Mouse (Mus musculus) C2C12 (cell line): Measurements from ENCODE around the gene Mia2. TPM values are rescaled to one million over a fixed set of nuclear protein-coding genes. Genes with fewer than 3 reads are reported as not detected.
"Not testable (repeated sequence)": the region's sequence is repeated elsewhere in the genome, so short reads cannot be mapped to it uniquely, and the experiment has no call there.

Experiments used
- H3K27me3 ChIP-seq: one replicate; pipeline ENCODE4 v1.6.1; 2011; ENCODE audit not compliant: control insufficient read depth, insufficient read depth, insufficient read length
- H3K36me3 ChIP-seq: one replicate; pipeline ENCODE4 v1.6.1; 2011; ENCODE audit not compliant: control insufficient read depth, insufficient read depth
- H3K4me3 ChIP-seq: one replicate; pipeline ENCODE4 v1.5.1; 2011; ENCODE audit warnings: mild to moderate bottlenecking, control low read depth; ENCODE audit not compliant: poor library complexity, insufficient read depth, severe bottlenecking
- H3K79me2 ChIP-seq: one replicate; pipeline ENCODE4 v1.6.1; 2011; ENCODE audit not compliant: control insufficient read depth, insufficient read depth
- H3K79me3 ChIP-seq: one replicate; pipeline ENCODE4 v1.6.1; 2011; ENCODE audit warnings: low read depth, control low read depth
- H3ac ChIP-seq: one replicate; pipeline ENCODE3; 2011; ENCODE audit warnings: low read depth; ENCODE audit not compliant: control insufficient read depth, insufficient read length
- CEBPB ChIP-seq: IDR thresholded peaks from one replicate; pipeline ENCODE4 v1.6.1; 2011; ENCODE audit warnings: low read depth, mild to moderate bottlenecking, control low read depth, moderate library complexity
- CTCF ChIP-seq: IDR thresholded peaks from one replicate; pipeline ENCODE4 v1.5.1; 2011; ENCODE audit not compliant: control insufficient read depth, insufficient read depth, insufficient read length
- FOSL1 ChIP-seq: IDR thresholded peaks from one replicate; pipeline ENCODE4 v1.8.0; 2011; ENCODE audit warnings: mild to moderate bottlenecking, low read length; ENCODE audit not compliant: poor library complexity, insufficient read depth, severe bottlenecking
- MAX ChIP-seq: IDR thresholded peaks from one replicate; pipeline ENCODE4 v1.6.1; 2011; ENCODE audit warnings: mild to moderate bottlenecking, control low read depth
- MYOD1 ChIP-seq: IDR thresholded peaks from one replicate; pipeline ENCODE4 v1.6.1; 2011; ENCODE audit warnings: low read depth; ENCODE audit not compliant: control insufficient read depth, insufficient read length
- MYOG ChIP-seq: IDR thresholded peaks from one replicate; pipeline ENCODE4 v1.6.1; 2011; ENCODE audit not compliant: control insufficient read depth, insufficient read length; ENCODE audit errors: extremely low read depth
- USF1 ChIP-seq: IDR thresholded peaks from one replicate; pipeline ENCODE4 v1.6.1; 2011; ENCODE audit warnings: low read depth, mild to moderate bottlenecking, control low read depth, moderate library complexity
- polyA plus RNA-seq: library from polyadenylated mRNA; unstranded; fragments of >200 nt; fragmentation: generic; extraction: Trizol; gene quantifications from one replicate; pipeline ENCODE4 v1.2.1, GENCODE M21; 2012; ENCODE audit warnings: missing spikeins

Mia2 gene
- polyA plus RNA-seq, 1 experiment, result 13.3 TPM

- H3K4me3 ChIP-seq, result no peak overlapping the region
- peaks cover 87% of the 10 kb centered on the region for H3K79me3 ChIP-seq
- H3K36me3 ChIP-seq, result peaks cover 44% of the 10 kb centered on the region
- H3ac ChIP-seq, result no peak overlapping the region
- H3K79me2 ChIP-seq, result peaks cover 100% of the 10 kb centered on the region
- H3K27me3 ChIP-seq, result no peaks in the 10 kb centered on the region
- TF ChIP-seq MYOD1, result no peak
- no peak for TF ChIP-seq MYOG
- TF ChIP-seq CEBPB, result no peak
- TF ChIP-seq CTCF, result no peak
- no peak for TF ChIP-seq MAX
- no peak for TF ChIP-seq FOSL1
- no peak for TF ChIP-seq USF1
Observed at GRCm38 (mm10) chr12:59056222-59056621, 39.4 kb upstream of the Mia2 start.

GRCm38 (mm10) chr12:59058242-59058641 is 37.4 kb upstream of the Mia2 start:
- Histone ChIP-seq H3K36me3 (peaks cover 33% of the 10 kb centered on the region), H3K79me3 (peaks cover 71% of the 10 kb centered on the region), H3K79me2 (peaks cover 82% of the 10 kb centered on the region)
- H3ac ChIP-seq, H3K4me3 ChIP-seq, H3K27me3 ChIP-seq: not testable (repeated sequence)

- Histone ChIP-seq H3K27me3 (no peaks in the 10 kb centered on the region), H3K79me3 (peaks cover 52% of the 10 kb centered on the region), H3K4me3 (peak overlapping the region; percentile 84), H3K36me3 (peaks cover 27% of the 10 kb centered on the region), H3ac (peak overlapping the region; percentile 63), H3K79me2 (peaks cover 61% of the 10 kb centered on the region)
- TF ChIP-seq CEBPB (no peak), FOSL1 (no peak), MYOG (no peak), CTCF (no peak), MYOD1 (no peak), USF1 (no peak), MAX (no peak)
Observed at GRCm38 (mm10) chr12:59060322-59060721, 35.3 kb upstream of the Mia2 start.

GRCm38 (mm10) chr12:59060993-59061595 is 34.5 kb upstream of the Mia2 start, which contains the start of gene Trappc6b:
TSS of gene Trappc6b (minus strand) at chr12:59061472.
- H3K36me3 ChIP-seq, result peaks cover 24% of the 10 kb centered on the region
- H3K27me3 ChIP-seq, result no peaks in the 10 kb centered on the region
- H3ac ChIP-seq, result peak within 1 kb of the TSS; percentile 63
- H3K79me3 ChIP-seq, result peaks cover 46% of the 10 kb centered on the region
- peaks cover 53% of the 10 kb centered on the region for H3K79me2 ChIP-seq
- no peak for TF ChIP-seq USF1
- H3K4me3 ChIP-seq, result peak within 1 kb of the TSS; percentile 84

- H3ac ChIP-seq, result no peak overlapping the region
- H3K79me2 ChIP-seq, result peaks cover 47% of the 10 kb centered on the region
- no peak overlapping the region for H3K4me3 ChIP-seq
- H3K36me3 ChIP-seq, result peaks cover 19% of the 10 kb centered on the region
- peaks cover 35% of the 10 kb centered on the region for H3K79me3 ChIP-seq
- TF ChIP-seq CTCF, result no peak
- no peak for TF ChIP-seq MAX
- no peak for TF ChIP-seq FOSL1
- no peak for TF ChIP-seq MYOG
- no peak for TF ChIP-seq CEBPB
- TF ChIP-seq USF1, result no peak
- no peaks in the 10 kb centered on the region for H3K27me3 ChIP-seq
Observed at GRCm38 (mm10) chr12:59064837-59065236, 30.8 kb upstream of the Mia2 start.

GRCm38 (mm10) chr12:59065776-59066175 is 29.8 kb upstream of the Mia2 start:
- peaks cover 29% of the 10 kb centered on the region for H3K36me3 ChIP-seq
- no peak for TF ChIP-seq MYOD1
- TF ChIP-seq CTCF, result no peak
- no peak for TF ChIP-seq CEBPB
- TF ChIP-seq MAX, result no peak
- no peak for TF ChIP-seq MYOG
- no peak for TF ChIP-seq FOSL1
- TF ChIP-seq USF1, result no peak
- H3K27me3 ChIP-seq, result no peaks in the 10 kb centered on the region

More at GRCm38 (mm10) chr12:59065776-59066175, 29.8 kb upstream of the Mia2 start:
- Histone ChIP-seq H3K79me3 (peaks cover 29% of the 10 kb centered on the region), H3K4me3 (peak overlapping the region; percentile 28), H3K79me2 (peaks cover 47% of the 10 kb centered on the region), H3ac (no peak overlapping the region)
